Mouse (Mus musculus): ENCODE data around the gene Arhgap24. TPM values are rescaled to one million over a fixed set of nuclear protein-coding genes. Genes with fewer than 3 reads are reported as not detected.

The Arhgap24 gene
- polyA plus RNA-seq, 1 experiment from 2014 or later = 6.0 TPM

GRCm38 (mm10) chr5:102576750-102577149 is 95.6 kb downstream of the Arhgap24 start:
- no peak for DNase-seq (ENCODE audit: low spot score)

GRCm38 (mm10) chr5:102577729-102578128 is 96.5 kb downstream of the Arhgap24 start:
- DNase-seq (ENCODE audit: low spot score) = no peak

- DNase-seq (ENCODE audit: low spot score) = no peak
These were observed 97.2 kb downstream of the Arhgap24 start for GRCm38 (mm10) chr5:102578431-102578830.

GRCm38 (mm10) chr5:102582864-102583410 is 101.7 kb downstream of the Arhgap24 start:
- DNase-seq (ENCODE audit: low spot score) = no peak

GRCm38 (mm10) chr5:102591422-102591821 is 110.2 kb downstream of the Arhgap24 start:
- DNase-seq (ENCODE audit: low spot score) = no peak

- DNase-seq (ENCODE audit: low spot score) = no peak
These were observed 111.9 kb downstream of the Arhgap24 start for GRCm38 (mm10) chr5:102593058-102593457.

GRCm38 (mm10) chr5:102599102-102599501 is 117.9 kb downstream of the Arhgap24 start:
- no peak for DNase-seq (ENCODE audit: low spot score)

GRCm38 (mm10) chr5:102613571-102613970 is 132.4 kb downstream of the Arhgap24 start:
- no peak for DNase-seq (ENCODE audit: low spot score)

GRCm38 (mm10) chr5:102614081-102614480 is 132.9 kb downstream of the Arhgap24 start:
- no peak for DNase-seq (ENCODE audit: low spot score)

- DNase-seq (ENCODE audit: low spot score) = no peak
These were observed 134.1 kb downstream of the Arhgap24 start for GRCm38 (mm10) chr5:102615249-102615648.

GRCm38 (mm10) chr5:102621036-102621435 is 139.8 kb downstream of the Arhgap24 start:
- DNase-seq (ENCODE audit: low spot score) = no peak

- no peak for DNase-seq (ENCODE audit: low spot score)
These were observed 142.7 kb downstream of the Arhgap24 start for GRCm38 (mm10) chr5:102623807-102624435.

GRCm38 (mm10) chr5:102626671-102627070 is 145.5 kb downstream of the Arhgap24 start:
- DNase-seq (ENCODE audit: low spot score) = no peak

GRCm38 (mm10) chr5:102629362-102629771 is 148.2 kb downstream of the Arhgap24 start:
- DNase-seq (ENCODE audit: low spot score) = no peak

GRCm38 (mm10) chr5:102635591-102635990 is 154.4 kb downstream of the Arhgap24 start:
- no peak for DNase-seq (ENCODE audit: low spot score)

- no peak for DNase-seq (ENCODE audit: low spot score)
These were observed 158.8 kb downstream of the Arhgap24 start for GRCm38 (mm10) chr5:102639782-102640559.

- DNase-seq (ENCODE audit: low spot score) = no peak
These were observed 162.2 kb downstream of the Arhgap24 start for GRCm38 (mm10) chr5:102643364-102643763.

GRCm38 (mm10) chr5:102643820-102644219 is 162.6 kb downstream of the Arhgap24 start:
- DNase-seq (ENCODE audit: low spot score) = no peak

GRCm38 (mm10) chr5:102659061-102659460 is 177.9 kb downstream of the Arhgap24 start:
- no peak for DNase-seq (ENCODE audit: low spot score)

- DNase-seq (ENCODE audit: low spot score) = no peak
These were observed 184.0 kb downstream of the Arhgap24 start for GRCm38 (mm10) chr5:102664988-102665726.

- no peak for DNase-seq (ENCODE audit: low spot score)
These were observed 185.7 kb downstream of the Arhgap24 start for GRCm38 (mm10) chr5:102666886-102667285.

Measured in thymus, postnatal 0 days (tissue).